Mouse (Mus musculus): ENCODE data around the gene Lmod2.

DNA sequence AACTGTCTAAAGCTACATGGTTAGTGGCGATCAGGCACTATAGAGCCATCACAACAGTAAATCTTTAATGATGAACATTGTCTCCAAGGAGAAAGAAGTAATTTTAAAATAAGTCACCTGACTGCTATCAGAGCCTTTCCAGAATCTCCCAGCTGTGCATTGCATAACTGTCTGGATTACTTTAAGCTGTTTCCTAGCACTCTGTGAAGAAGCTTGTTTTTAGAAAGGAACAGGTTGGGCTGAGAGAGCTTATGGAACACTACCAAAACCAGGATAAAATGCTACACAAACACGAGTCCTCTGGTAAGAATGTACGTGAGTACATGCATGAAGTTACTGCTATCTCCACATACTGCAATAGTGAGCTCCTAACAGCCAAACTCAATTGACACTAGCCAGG lies 53.2 kb downstream of the Lmod2 start:
- TF ChIP-seq CTCF (IDR thresholded peaks at IDR 0.05; ENCODE audit: low read depth, low read length) (no peak), GATA1 (IDR thresholded peaks at IDR 0.05; ENCODE audit: borderline replicate concordance, low read length) (no peak), TAL1 (conservative IDR thresholded peaks at IDR 0.05; ENCODE audit: low read depth, low read length) (no peak)
